Mouse (Mus musculus): ENCODE data around the gene Rhd. TPM values are rescaled to one million over a fixed set of nuclear protein-coding genes. Genes with fewer than 3 reads are reported as not detected.

Rhd gene
- polyA plus RNA-seq, 1 experiment, result 84.0 TPM

DNA sequence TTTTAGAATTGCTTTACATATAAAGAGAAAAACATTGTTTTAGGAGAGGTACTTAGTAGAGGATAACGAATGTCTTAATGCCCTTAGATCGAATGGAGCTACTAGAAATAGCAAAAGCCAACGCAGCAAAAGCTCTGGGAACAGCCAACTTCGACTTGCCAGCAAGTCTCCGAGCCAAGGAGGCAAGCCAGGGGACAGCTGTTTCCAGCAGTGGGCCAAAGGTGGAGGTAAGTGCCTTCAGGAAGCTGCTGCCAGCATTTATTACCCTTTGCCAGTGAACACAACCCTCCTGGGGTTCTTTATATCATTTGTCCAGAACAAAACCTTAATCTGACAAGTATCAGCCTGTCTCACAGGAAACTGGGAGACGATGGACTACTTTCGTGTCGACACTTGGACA lies 60.9 kb downstream of the Rhd start:
- TF ChIP-seq CTCF (IDR thresholded peaks at IDR 0.05; ENCODE audit: extremely low read depth, insufficient read depth, insufficient read length, insufficient replicate concordance) (no peak), POLR2A (IDR thresholded peaks at IDR 0.05; ENCODE audit: low read depth, low read length) (no peak)
- H3K4me1 ChIP-seq (ENCODE audit: control insufficient read depth, insufficient read depth, insufficient read length), result peaks cover 19% of the 10 kb centered on the region; the same call in 1 of the 2 replicates
- H3K27ac ChIP-seq (ENCODE audit: insufficient read depth, low read length), result no peak overlapping the region
- WGBS, result 23% methylated on average over 8 of the region's 8 CpGs
- H3K4me3 ChIP-seq (ENCODE audit: extremely low read depth, insufficient read depth, insufficient read length), result peak overlapping the region; percentile 9
- no peaks in the 10 kb centered on the region for H3K27me3 ChIP-seq (ENCODE audit: control insufficient read depth, insufficient read depth, low read length)
- peaks cover 36% of the 10 kb centered on the region for H3K36me3 ChIP-seq (ENCODE audit: control insufficient read depth, insufficient read depth, low read length)
- DNase-seq (ENCODE audit: low read depth in 1 of 2, low spot score in 2 of 2), result no peak

DNA sequence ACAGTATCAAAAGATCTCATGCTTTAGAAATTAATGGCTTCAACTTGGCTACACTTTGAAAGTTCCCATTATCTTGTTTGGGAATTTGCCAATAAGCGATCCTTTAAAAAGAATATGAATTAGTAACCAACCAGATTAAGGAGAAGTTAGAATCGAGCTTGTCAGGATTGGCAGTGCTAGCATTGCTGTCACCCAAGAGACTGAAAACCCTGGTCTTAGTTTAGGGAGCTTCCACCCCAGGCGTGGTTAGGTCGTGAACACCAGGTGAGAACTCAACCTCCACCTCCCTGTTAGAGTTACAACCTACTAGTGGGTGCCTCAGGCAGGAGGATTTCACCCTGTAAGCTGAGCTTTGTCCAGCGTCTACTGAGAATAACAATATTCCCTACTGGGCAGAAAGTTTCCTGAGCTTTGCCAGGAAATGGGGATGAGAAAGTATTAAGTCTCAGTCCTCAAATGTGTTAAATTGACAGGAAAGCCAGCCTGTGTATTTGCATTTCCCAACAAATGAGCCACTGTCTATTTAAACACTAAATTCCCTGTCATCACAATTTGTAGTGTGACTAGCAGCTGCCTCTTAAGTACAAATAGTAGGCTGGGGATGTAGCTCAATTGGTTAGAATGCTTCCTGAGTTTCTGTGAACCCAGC lies 63.6 kb downstream of the Rhd start:
- Histone ChIP-seq H3K36me3 (ENCODE audit: control insufficient read depth, insufficient read depth, low read length) (peaks cover 36% of the 10 kb centered on the region), H3K27ac (ENCODE audit: insufficient read depth, low read length) (no peak overlapping the region), H3K27me3 (ENCODE audit: control insufficient read depth, insufficient read depth, low read length) (no peaks in the 10 kb centered on the region), H3K4me3 (ENCODE audit: extremely low read depth, insufficient read depth, insufficient read length) (no peak overlapping the region), H3K4me1 (ENCODE audit: control insufficient read depth, insufficient read depth, insufficient read length) (peaks cover 11% of the 10 kb centered on the region)
- WGBS, result 71% methylated on average over 5 of the region's 5 CpGs
- TF ChIP-seq CTCF (IDR thresholded peaks at IDR 0.05; ENCODE audit: extremely low read depth, insufficient read depth, insufficient read length, insufficient replicate concordance), result no peak
- TF ChIP-seq POLR2A (IDR thresholded peaks at IDR 0.05; ENCODE audit: low read depth, low read length), result no peak
- DNase-seq (ENCODE audit: low read depth in 1 of 2, low spot score in 2 of 2), result no peak

DNA sequence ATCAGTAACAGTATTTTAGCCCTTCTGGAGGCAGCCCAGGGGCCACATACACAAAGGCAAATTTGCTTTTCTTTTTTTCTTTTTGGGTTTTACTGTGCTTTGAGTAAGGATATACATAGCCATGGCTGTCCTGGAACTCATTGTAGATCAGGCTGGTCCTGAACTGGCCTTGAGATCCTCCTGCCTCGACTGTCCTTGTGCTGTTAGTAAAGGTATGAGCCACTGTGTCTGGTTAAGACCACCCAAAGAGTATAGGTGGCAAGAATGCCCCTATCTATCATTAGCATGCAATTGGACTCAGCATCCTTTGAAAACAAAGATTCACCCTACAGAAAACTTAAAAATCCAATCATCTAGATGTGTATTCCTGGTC lies 64.1 kb downstream of the Rhd start:
- 77% methylated on average over 1 of the region's 1 CpGs for WGBS
- Histone ChIP-seq H3K36me3 (ENCODE audit: control insufficient read depth, insufficient read depth, low read length) (peaks cover 36% of the 10 kb centered on the region), H3K4me3 (ENCODE audit: extremely low read depth, insufficient read depth, insufficient read length) (no peak overlapping the region), H3K27me3 (ENCODE audit: control insufficient read depth, insufficient read depth, low read length) (no peaks in the 10 kb centered on the region), H3K4me1 (ENCODE audit: control insufficient read depth, insufficient read depth, insufficient read length) (peaks cover 11% of the 10 kb centered on the region), H3K27ac (ENCODE audit: insufficient read depth, low read length) (no peak overlapping the region)
- no peak for DNase-seq (ENCODE audit: low read depth in 1 of 2, low spot score in 2 of 2)
- no peak for TF ChIP-seq CTCF (IDR thresholded peaks at IDR 0.05; ENCODE audit: extremely low read depth, insufficient read depth, insufficient read length, insufficient replicate concordance)
- TF ChIP-seq POLR2A (IDR thresholded peaks at IDR 0.05; ENCODE audit: low read depth, low read length), result no peak

DNA sequence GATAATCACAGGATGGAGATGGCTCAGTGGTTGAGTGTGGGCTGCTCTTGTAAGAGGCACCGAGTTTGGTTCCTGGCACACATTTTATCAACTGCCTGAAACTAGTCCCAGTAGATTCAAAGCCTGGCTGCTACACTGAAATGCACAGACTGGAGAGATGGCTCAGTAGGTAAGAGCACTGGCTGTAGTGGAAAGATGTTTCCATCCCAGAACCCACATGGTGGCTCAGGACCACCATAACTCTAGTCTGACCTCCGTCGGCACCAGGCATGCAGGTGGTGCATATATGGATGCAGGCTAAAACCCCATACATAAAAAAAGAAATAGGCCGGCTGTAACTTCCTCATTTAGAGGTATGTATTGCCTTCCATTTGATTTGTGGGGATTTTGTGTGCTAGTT lies 65.2 kb downstream of the Rhd start:
- peak in 1 of 2 experiments; percentile 33 for DNase-seq (ENCODE audit: low read depth in 1 of 2, low spot score in 2 of 2)
- WGBS, result 14% methylated on average over 4 of the region's 4 CpGs
- Histone ChIP-seq H3K4me1 (ENCODE audit: control insufficient read depth, insufficient read depth, insufficient read length) (peaks cover 11% of the 10 kb centered on the region), H3K27me3 (ENCODE audit: control insufficient read depth, insufficient read depth, low read length) (no peaks in the 10 kb centered on the region), H3K27ac (ENCODE audit: insufficient read depth, low read length) (peak overlapping the region; percentile 60), H3K4me3 (ENCODE audit: extremely low read depth, insufficient read depth, insufficient read length) (no peak overlapping the region), H3K36me3 (ENCODE audit: control insufficient read depth, insufficient read depth, low read length) (peaks cover 38% of the 10 kb centered on the region)
- TF ChIP-seq CTCF (IDR thresholded peaks at IDR 0.05; ENCODE audit: extremely low read depth, insufficient read depth, insufficient read length, insufficient replicate concordance) (no peak), POLR2A (IDR thresholded peaks at IDR 0.05; ENCODE audit: low read depth, low read length) (no peak)

DNA sequence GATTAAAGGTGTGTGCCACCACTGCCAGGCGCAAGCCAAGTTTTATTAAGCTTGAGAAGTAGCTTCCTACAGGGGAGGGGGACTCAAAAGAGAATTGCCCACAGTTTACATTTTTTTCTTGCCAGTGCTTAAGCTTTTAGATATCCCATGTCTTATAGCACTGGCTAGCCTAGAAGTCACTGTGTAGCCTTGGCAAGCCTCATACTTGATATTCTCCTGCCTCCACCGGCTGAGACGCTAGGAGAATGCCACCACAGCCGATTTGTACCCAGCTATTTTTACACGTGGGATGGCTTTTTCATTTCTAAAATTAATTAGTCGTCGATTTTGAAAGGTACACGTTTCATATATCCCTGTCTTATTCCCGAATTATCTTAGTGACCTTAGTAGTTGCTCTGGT lies 65.9 kb downstream of the Rhd start:
- DNase-seq (ENCODE audit: low read depth in 1 of 2, low spot score in 2 of 2), result no peak
- peaks cover 10% of the 10 kb centered on the region for H3K4me1 ChIP-seq (ENCODE audit: control insufficient read depth, insufficient read depth, insufficient read length)
- TF ChIP-seq CTCF (IDR thresholded peaks at IDR 0.05; ENCODE audit: extremely low read depth, insufficient read depth, insufficient read length, insufficient replicate concordance), result no peak
- TF ChIP-seq POLR2A (IDR thresholded peaks at IDR 0.05; ENCODE audit: low read depth, low read length), result no peak
- peak overlapping the region; percentile 38 for H3K4me3 ChIP-seq (ENCODE audit: extremely low read depth, insufficient read depth, insufficient read length)
- no peaks in the 10 kb centered on the region for H3K27me3 ChIP-seq (ENCODE audit: control insufficient read depth, insufficient read depth, low read length)
- 21% methylated on average over 9 of the region's 9 CpGs for WGBS
- peak overlapping the region; percentile 63 for H3K27ac ChIP-seq (ENCODE audit: insufficient read depth, low read length)
- peaks cover 42% of the 10 kb centered on the region for H3K36me3 ChIP-seq (ENCODE audit: control insufficient read depth, insufficient read depth, low read length)

DNA sequence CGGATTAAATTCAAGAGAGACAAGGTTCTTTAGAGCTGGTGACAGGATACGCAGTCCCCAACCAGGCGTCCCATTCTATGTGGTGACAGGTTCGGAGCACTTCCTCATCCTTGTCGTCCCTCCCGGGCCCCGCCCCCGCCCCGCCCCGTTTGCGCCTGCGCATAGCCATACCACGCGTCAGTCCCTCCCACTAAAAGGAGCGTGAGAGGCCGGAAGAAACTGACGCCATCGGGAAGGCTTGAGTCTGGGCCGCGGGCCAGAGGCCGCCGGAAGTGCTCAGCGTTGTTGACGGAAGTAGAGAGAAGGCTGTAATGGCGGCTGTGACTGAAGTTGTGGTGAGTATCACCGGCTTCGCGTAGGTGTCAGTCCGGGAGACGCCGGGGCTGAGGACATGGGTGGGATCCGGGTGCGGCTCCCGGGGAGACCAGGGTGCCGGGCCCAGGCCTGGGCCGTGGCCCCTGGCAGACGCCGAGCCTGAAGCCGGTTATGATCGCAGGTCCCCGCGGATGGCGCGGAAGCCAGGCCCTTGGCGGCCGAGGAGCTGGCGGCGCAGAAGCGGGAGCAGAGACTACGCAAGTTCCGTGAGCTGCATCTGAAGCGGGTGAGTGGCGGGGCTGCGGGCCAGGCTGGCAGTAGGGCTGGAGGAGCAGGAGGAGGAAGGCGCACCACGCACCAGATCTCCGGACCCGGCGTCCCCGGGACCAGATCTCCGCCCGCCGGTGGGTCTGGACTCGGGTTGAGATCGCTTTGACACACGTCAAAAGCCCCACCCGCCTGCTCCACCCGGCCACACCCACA lies 66.5 kb downstream of the Rhd start, which contains the start of gene Syf2:
Gene Syf2, plus strand, starts transcription at position 215 of the 798 bp plus-strand sequence.
- Histone ChIP-seq H3K4me1 (ENCODE audit: control insufficient read depth, insufficient read depth, insufficient read length) (peaks cover 7% of the 10 kb centered on the region), H3K27me3 (ENCODE audit: control insufficient read depth, insufficient read depth, low read length) (no peaks in the 10 kb centered on the region), H3K4me3 (ENCODE audit: extremely low read depth, insufficient read depth, insufficient read length) (peak within 1 kb of the TSS; percentile 82), H3K27ac (ENCODE audit: insufficient read depth, low read length) (peak within 1 kb of the TSS; percentile 82), H3K36me3 (ENCODE audit: control insufficient read depth, insufficient read depth, low read length) (peaks cover 42% of the 10 kb centered on the region)
- DNase-seq (ENCODE audit: low read depth in 1 of 2, low spot score in 2 of 2), result peak; percentile 88 to 96
- WGBS, result 1% methylated on average over 67 of the region's 68 CpGs
- TF ChIP-seq CTCF (IDR thresholded peaks at IDR 0.05; ENCODE audit: extremely low read depth, insufficient read depth, insufficient read length, insufficient replicate concordance) (no peak), POLR2A (IDR thresholded peaks at IDR 0.05; ENCODE audit: low read depth, low read length) (no peak; the same call in 1 of the 2 replicates)

Data from spleen, adult 2 months (tissue).